Mouse (Mus musculus): ENCODE data around the gene Ergic1. TPM values are rescaled to one million over a fixed set of nuclear protein-coding genes. Genes with fewer than 3 reads are reported as not detected.
A peak's percentile ranks its signal among the peaks of the same experiment; 100 is the strongest.

Ergic1 gene
- polyA plus RNA-seq, 1 experiment from 2014 or later: 33.8 TPM

GRCm38 (mm10) chr17:26601514-26601913 is 40.2 kb downstream of the Ergic1 start:
- H3K9me3 ChIP-seq (replicated peaks): no peaks in the 10 kb centered on the region
- H3K4me1 ChIP-seq (replicated peaks): peaks cover 42% of the 10 kb centered on the region
- no peak for ATAC-seq (ENCODE audit: insufficient read depth)
- H3K36me3 ChIP-seq (replicated peaks): no peaks in the 10 kb centered on the region
- H3K9ac ChIP-seq: no peak overlapping the region
- H3K27me3 ChIP-seq: no peaks in the 10 kb centered on the region
- no peak overlapping the region for H3K4me3 ChIP-seq (replicated peaks)
- 64% methylated on average over 6 of the region's 6 CpGs for WGBS (ENCODE audit: insufficient replicate concordance)
- peak overlapping the region; percentile 56 for H3K27ac ChIP-seq (replicated peaks)
- 0 out of 2 replicates have a peak overlapping the region, but pooled peaks have one; percentile 21 for H3K4me2 ChIP-seq

GRCm38 (mm10) chr17:26601926-26602325 is 40.6 kb downstream of the Ergic1 start:
- Histone ChIP-seq H3K9me3 (replicated peaks) (no peaks in the 10 kb centered on the region), H3K27ac (replicated peaks) (peak overlapping the region; percentile 56), H3K4me2 (no peak overlapping the region), H3K27me3 (no peaks in the 10 kb centered on the region), H3K36me3 (replicated peaks) (no peaks in the 10 kb centered on the region), H3K4me1 (replicated peaks) (peaks cover 38% of the 10 kb centered on the region), H3K9ac (no peak overlapping the region), H3K4me3 (replicated peaks) (no peak overlapping the region)
- WGBS (ENCODE audit: insufficient replicate concordance): 60% methylated on average over 6 of the region's 6 CpGs
- peak; percentile 55 for ATAC-seq (ENCODE audit: insufficient read depth)

GRCm38 (mm10) chr17:26602371-26602885 is 41.1 kb downstream of the Ergic1 start:
- no peak overlapping the region for H3K4me3 ChIP-seq (replicated peaks)
- H3K27ac ChIP-seq (replicated peaks): peak overlapping the region; percentile 56
- no peak overlapping the region for H3K4me2 ChIP-seq
- H3K27me3 ChIP-seq: no peaks in the 10 kb centered on the region
- no peaks in the 10 kb centered on the region for H3K9me3 ChIP-seq (replicated peaks)
- no peak overlapping the region for H3K9ac ChIP-seq
- WGBS (ENCODE audit: insufficient replicate concordance): 77% methylated on average over 12 of the region's 12 CpGs
- H3K36me3 ChIP-seq (replicated peaks): no peaks in the 10 kb centered on the region
- peaks cover 33% of the 10 kb centered on the region for H3K4me1 ChIP-seq (replicated peaks)
- ATAC-seq (ENCODE audit: insufficient read depth): peak; percentile 52

GRCm38 (mm10) chr17:26603311-26603710 is 42.0 kb downstream of the Ergic1 start:
- H3K27me3 ChIP-seq: no peaks in the 10 kb centered on the region
- H3K4me1 ChIP-seq (replicated peaks): peaks cover 32% of the 10 kb centered on the region
- peak overlapping the region; percentile 56 for H3K27ac ChIP-seq (replicated peaks)
- no peak overlapping the region for H3K4me3 ChIP-seq (replicated peaks)
- ATAC-seq (ENCODE audit: insufficient read depth): no peak
- H3K9me3 ChIP-seq (replicated peaks): no peaks in the 10 kb centered on the region
- 77% methylated on average over 8 of the region's 8 CpGs for WGBS (ENCODE audit: insufficient replicate concordance)
- no peak overlapping the region for H3K9ac ChIP-seq
- H3K36me3 ChIP-seq (replicated peaks): no peaks in the 10 kb centered on the region
- H3K4me2 ChIP-seq: no peak overlapping the region

GRCm38 (mm10) chr17:26605636-26606035 is 44.3 kb downstream of the Ergic1 start:
- no peak overlapping the region for H3K4me3 ChIP-seq (replicated peaks)
- H3K36me3 ChIP-seq (replicated peaks): peaks cover 4% of the 10 kb centered on the region; the same call in 1 of the 2 replicates
- 50% methylated on average over 4 of the region's 4 CpGs for WGBS (ENCODE audit: insufficient replicate concordance)
- 0 out of 2 replicates have a peak overlapping the region, but pooled peaks have one; percentile 10 for H3K27ac ChIP-seq (replicated peaks)
- H3K4me1 ChIP-seq (replicated peaks): peaks cover 29% of the 10 kb centered on the region
- no peaks in the 10 kb centered on the region for H3K27me3 ChIP-seq
- H3K4me2 ChIP-seq: no peak overlapping the region
- H3K9me3 ChIP-seq (replicated peaks): no peaks in the 10 kb centered on the region
- ATAC-seq (ENCODE audit: insufficient read depth): no peak
- no peak overlapping the region for H3K9ac ChIP-seq

GRCm38 (mm10) chr17:26606516-26606915 is 45.2 kb downstream of the Ergic1 start:
- Histone ChIP-seq H3K9me3 (replicated peaks) (no peaks in the 10 kb centered on the region), H3K36me3 (replicated peaks) (peaks cover 4% of the 10 kb centered on the region; the same call in 1 of the 2 replicates), H3K27ac (replicated peaks) (no peak overlapping the region), H3K4me3 (replicated peaks) (no peak overlapping the region), H3K4me1 (replicated peaks) (peaks cover 21% of the 10 kb centered on the region), H3K4me2 (no peak overlapping the region), H3K9ac (no peak overlapping the region), H3K27me3 (no peaks in the 10 kb centered on the region)
- 64% methylated on average over 2 of the region's 2 CpGs for WGBS (ENCODE audit: insufficient replicate concordance)
- no peak for ATAC-seq (ENCODE audit: insufficient read depth)

GRCm38 (mm10) chr17:26608348-26608747 is 47.1 kb downstream of the Ergic1 start:
- Histone ChIP-seq H3K4me1 (replicated peaks) (peaks cover 3% of the 10 kb centered on the region; the same call in 1 of the 2 replicates), H3K4me2 (no peak overlapping the region), H3K27ac (replicated peaks) (no peak overlapping the region), H3K9ac (no peak overlapping the region), H3K9me3 (replicated peaks) (no peaks in the 10 kb centered on the region), H3K36me3 (replicated peaks) (peaks cover 4% of the 10 kb centered on the region; the same call in 1 of the 2 replicates), H3K4me3 (replicated peaks) (no peak overlapping the region), H3K27me3 (no peaks in the 10 kb centered on the region)
- 64% methylated on average over 3 of the region's 3 CpGs for WGBS (ENCODE audit: insufficient replicate concordance)
- ATAC-seq (ENCODE audit: insufficient read depth): no peak

GRCm38 (mm10) chr17:26608877-26609276 is 47.6 kb downstream of the Ergic1 start:
- Histone ChIP-seq H3K27me3 (no peaks in the 10 kb centered on the region), H3K4me2 (no peak overlapping the region), H3K27ac (replicated peaks) (no peak overlapping the region), H3K4me3 (replicated peaks) (no peak overlapping the region), H3K9ac (no peak overlapping the region), H3K9me3 (replicated peaks) (no peaks in the 10 kb centered on the region), H3K4me1 (replicated peaks) (0 out of 2 replicates have a peak, but pooled peaks cover 3% of the 10 kb centered on the region), H3K36me3 (replicated peaks) (peaks cover 5% of the 10 kb centered on the region; the same call in 1 of the 2 replicates)
- WGBS (ENCODE audit: insufficient replicate concordance): 86% methylated on average over 8 of the region's 8 CpGs
- no peak for ATAC-seq (ENCODE audit: insufficient read depth)

- peaks cover 8% of the 10 kb centered on the region; the same call in 1 of the 2 replicates for H3K36me3 ChIP-seq (replicated peaks)
- H3K9ac ChIP-seq: no peak overlapping the region
- 68% methylated on average over 8 of the region's 8 CpGs for WGBS (ENCODE audit: insufficient replicate concordance)
- H3K4me2 ChIP-seq: no peak overlapping the region
- no peak for ATAC-seq (ENCODE audit: insufficient read depth)
- H3K4me1 ChIP-seq (replicated peaks): 0 out of 2 replicates have a peak, but pooled peaks cover 3% of the 10 kb centered on the region
- no peaks in the 10 kb centered on the region for H3K9me3 ChIP-seq (replicated peaks)
- H3K4me3 ChIP-seq (replicated peaks): no peak overlapping the region
- no peaks in the 10 kb centered on the region for H3K27me3 ChIP-seq
- no peak overlapping the region for H3K27ac ChIP-seq (replicated peaks)
Measured at GRCm38 (mm10) chr17:26609820-26610219, 48.5 kb downstream of the Ergic1 start.

- H3K36me3 ChIP-seq (replicated peaks): peaks cover 8% of the 10 kb centered on the region; the same call in 1 of the 2 replicates
- H3K27me3 ChIP-seq: no peaks in the 10 kb centered on the region
- no peaks in the 10 kb centered on the region for H3K4me1 ChIP-seq (replicated peaks)
- 74% methylated on average over 7 of the region's 7 CpGs for WGBS (ENCODE audit: insufficient replicate concordance)
- ATAC-seq (ENCODE audit: insufficient read depth): no peak
- H3K9ac ChIP-seq: no peak overlapping the region
- H3K4me2 ChIP-seq: no peak overlapping the region
- H3K27ac ChIP-seq (replicated peaks): no peak overlapping the region
- no peak overlapping the region for H3K4me3 ChIP-seq (replicated peaks)
- H3K9me3 ChIP-seq (replicated peaks): no peaks in the 10 kb centered on the region
Measured at GRCm38 (mm10) chr17:26611328-26611727, 50.0 kb downstream of the Ergic1 start.

- peaks cover 8% of the 10 kb centered on the region; the same call in 1 of the 2 replicates for H3K36me3 ChIP-seq (replicated peaks)
- no peak for ATAC-seq (ENCODE audit: insufficient read depth)
- H3K9ac ChIP-seq: no peak overlapping the region
- no peaks in the 10 kb centered on the region for H3K9me3 ChIP-seq (replicated peaks)
- WGBS (ENCODE audit: insufficient replicate concordance): 72% methylated on average over 4 of the region's 4 CpGs
- H3K27ac ChIP-seq (replicated peaks): no peak overlapping the region
- no peaks in the 10 kb centered on the region for H3K27me3 ChIP-seq
- H3K4me2 ChIP-seq: no peak overlapping the region
- H3K4me1 ChIP-seq (replicated peaks): peaks cover 5% of the 10 kb centered on the region
- no peak overlapping the region for H3K4me3 ChIP-seq (replicated peaks)
Measured at GRCm38 (mm10) chr17:26611918-26612317, 50.6 kb downstream of the Ergic1 start.

GRCm38 (mm10) chr17:26614286-26614685 is 53.0 kb downstream of the Ergic1 start:
- H3K27me3 ChIP-seq: no peaks in the 10 kb centered on the region
- H3K36me3 ChIP-seq (replicated peaks): 0 out of 2 replicates have a peak, but pooled peaks cover 3% of the 10 kb centered on the region
- no peak overlapping the region for H3K4me3 ChIP-seq (replicated peaks)
- H3K9me3 ChIP-seq (replicated peaks): no peaks in the 10 kb centered on the region
- 68% methylated on average over 6 of the region's 6 CpGs for WGBS (ENCODE audit: insufficient replicate concordance)
- no peak overlapping the region for H3K27ac ChIP-seq (replicated peaks)
- ATAC-seq (ENCODE audit: insufficient read depth): no peak
- no peak overlapping the region for H3K4me2 ChIP-seq
- H3K4me1 ChIP-seq (replicated peaks): peaks cover 9% of the 10 kb centered on the region
- no peak overlapping the region for H3K9ac ChIP-seq
